Mouse (Mus musculus) limb, embryonic 13.5 days (tissue): ENCODE measurements around the gene Tnfrsf1b. TPM values are rescaled to one million over a fixed set of nuclear protein-coding genes. Genes with fewer than 3 reads are reported as not detected.
A peak's percentile ranks its signal among the peaks of the same experiment; 100 is the strongest.

Experiments used
- ATAC-seq: fragments of 200-750 bp; cut with Nextera tagmentation; 2 replicates; pipeline ENCODE4 v1.8.0; 2017; ENCODE audit warnings: low read depth, moderate number of reproducible peaks, moderate TSS enrichment; ENCODE audit not compliant: low FRiP score
- H3K27ac ChIP-seq: fragments of 300-500 bp; sonication (generic); 2 replicates; pipeline ENCODE4 v1.5.1; 2015; ENCODE audit warnings: inconsistent platforms, mild to moderate bottlenecking, moderate library complexity
- H3K27me3 ChIP-seq: fragments of 300-500 bp; sonication (generic); 2 replicates; pipeline ENCODE4 v1.6.1; 2015; ENCODE audit warnings: mild to moderate bottlenecking, inconsistent platforms
- H3K36me3 ChIP-seq: fragments of 300-500 bp; sonication (generic); 2 replicates; pipeline ENCODE4 v1.6.1; 2015; ENCODE audit warnings: inconsistent platforms, mild to moderate bottlenecking, moderate library complexity
- H3K4me1 ChIP-seq: fragments of 300-500 bp; sonication (generic); 2 replicates; pipeline ENCODE4 v1.6.1; 2015; ENCODE audit warnings: inconsistent platforms
- H3K4me2 ChIP-seq: fragments of 300-500 bp; sonication (generic); replicated peaks from 2 replicates; pipeline ENCODE4 v1.6.1; 2015; ENCODE audit warnings: inconsistent platforms, mild to moderate bottlenecking, moderate library complexity
- H3K4me3 ChIP-seq: fragments of 300-500 bp; sonication (generic); 2 replicates; pipeline ENCODE4 v1.5.1; 2015; ENCODE audit warnings: moderate library complexity, mild to moderate bottlenecking, inconsistent platforms
- H3K9ac ChIP-seq: fragments of 300-500 bp; sonication (generic); 2 replicates; pipeline ENCODE4 v1.6.1; 2015; ENCODE audit warnings: mild to moderate bottlenecking, inconsistent platforms
- H3K9me3 ChIP-seq: fragments of 300-500 bp; sonication (generic); 2 replicates; pipeline ENCODE4 v1.6.1; 2016; ENCODE audit warnings: inconsistent platforms
- WGBS: fragments of 180-500 bp; shearing (Covaris S2); methylation state at CpG from one replicate; pipeline ENCODE4 v1.1.7; 2015; 5-methylcytosine and 5-hydroxymethylcytosine counted together
- polyA plus RNA-seq: library from polyadenylated mRNA; unstranded; fragments of >200 nt; fragmentation: Nextera tagmentation; extraction: Ambion mirVana; gene quantifications from 2 replicates; pipeline ENCODE4 v1.2.1, GENCODE M21; 2015

Tnfrsf1b gene
- 2.9 and 3.1 TPM in 2 replicates for polyA plus RNA-seq

GRCm38 (mm10) chr4:145246173-145247011 is at the start of gene Tnfrsf1b:
Gene Tnfrsf1b (minus strand): TSS chr4:145246870.
- peak within 1 kb of the TSS; percentile 67 for H3K9ac ChIP-seq
- ATAC-seq = peak; percentile 68
- H3K36me3 ChIP-seq = no peaks in the 10 kb centered on the region
- H3K27me3 ChIP-seq = peaks cover 37% of the 10 kb centered on the region
- 1% methylated on average over 46 of the region's 47 CpGs for WGBS
- H3K4me3 ChIP-seq = peak within 1 kb of the TSS; percentile 54
- H3K9me3 ChIP-seq = no peaks in the 10 kb centered on the region
- no peak within 1 kb of the TSS for H3K27ac ChIP-seq
- peak within 1 kb of the TSS; percentile 92 for H3K4me2 ChIP-seq
- H3K4me1 ChIP-seq = peaks cover 15% of the 10 kb centered on the region; the same call in 1 of the 2 replicates

- Histone ChIP-seq H3K27ac (no peak overlapping the region), H3K4me3 (no peak overlapping the region), H3K9ac (no peak overlapping the region), H3K27me3 (no peaks in the 10 kb centered on the region), H3K4me2 (no peak overlapping the region), H3K9me3 (no peaks in the 10 kb centered on the region), H3K4me1 (no peaks in the 10 kb centered on the region), H3K36me3 (no peaks in the 10 kb centered on the region)
- ATAC-seq = peak; percentile 52; the same call in 1 of the 2 replicates
- WGBS = 48% methylated on average over 5 of the region's 5 CpGs
Observed at GRCm38 (mm10) chr4:145295589-145296300, 49.1 kb upstream of the Tnfrsf1b start.

- H3K4me2 ChIP-seq = no peak overlapping the region
- no peak overlapping the region for H3K27ac ChIP-seq
- no peaks in the 10 kb centered on the region for H3K27me3 ChIP-seq
- WGBS = 82% methylated on average over 5 of the region's 5 CpGs
- no peak for ATAC-seq
- no peaks in the 10 kb centered on the region for H3K36me3 ChIP-seq
- no peaks in the 10 kb centered on the region for H3K9me3 ChIP-seq
- H3K4me1 ChIP-seq = no peaks in the 10 kb centered on the region
- no peak overlapping the region for H3K9ac ChIP-seq
- H3K4me3 ChIP-seq = no peak overlapping the region
Observed at GRCm38 (mm10) chr4:145294588-145294987, 47.9 kb upstream of the Tnfrsf1b start.

GRCm38 (mm10) chr4:145286369-145287120 is 39.9 kb upstream of the Tnfrsf1b start:
- Histone ChIP-seq H3K4me3 (no peak overlapping the region), H3K9ac (no peak overlapping the region), H3K27ac (no peak overlapping the region), H3K4me2 (no peak overlapping the region), H3K4me1 (no peaks in the 10 kb centered on the region), H3K9me3 (no peaks in the 10 kb centered on the region), H3K27me3 (no peaks in the 10 kb centered on the region), H3K36me3 (no peaks in the 10 kb centered on the region)
- ATAC-seq = peak; percentile 73; the same call in 1 of the 2 replicates
- WGBS = 42% methylated on average over 4 of the region's 4 CpGs

GRCm38 (mm10) chr4:145284675-145285074 is 38.0 kb upstream of the Tnfrsf1b start:
- no peaks in the 10 kb centered on the region for H3K4me1 ChIP-seq
- H3K4me3 ChIP-seq = no peak overlapping the region
- no peak overlapping the region for H3K4me2 ChIP-seq
- WGBS = 89% methylated on average over 4 of the region's 4 CpGs
- H3K27ac ChIP-seq = no peak overlapping the region
- H3K9me3 ChIP-seq = no peaks in the 10 kb centered on the region
- no peaks in the 10 kb centered on the region for H3K27me3 ChIP-seq
- H3K36me3 ChIP-seq = no peaks in the 10 kb centered on the region
- H3K9ac ChIP-seq = no peak overlapping the region
- ATAC-seq = no peak

GRCm38 (mm10) chr4:145283441-145283840 is 36.8 kb upstream of the Tnfrsf1b start:
- 76% methylated on average over 6 of the region's 6 CpGs for WGBS
- Histone ChIP-seq H3K9me3 (no peaks in the 10 kb centered on the region), H3K27me3 (no peaks in the 10 kb centered on the region), H3K4me2 (no peak overlapping the region), H3K4me3 (no peak overlapping the region), H3K4me1 (no peaks in the 10 kb centered on the region), H3K36me3 (no peaks in the 10 kb centered on the region), H3K9ac (no peak overlapping the region), H3K27ac (no peak overlapping the region)
- ATAC-seq = no peak

- no peaks in the 10 kb centered on the region for H3K27me3 ChIP-seq
- no peaks in the 10 kb centered on the region for H3K36me3 ChIP-seq
- H3K4me2 ChIP-seq = no peak overlapping the region
- H3K27ac ChIP-seq = no peak overlapping the region
- no peak overlapping the region for H3K4me3 ChIP-seq
- H3K9ac ChIP-seq = no peak overlapping the region
- ATAC-seq = no peak
- no peaks in the 10 kb centered on the region for H3K9me3 ChIP-seq
- no peaks in the 10 kb centered on the region for H3K4me1 ChIP-seq
- WGBS = 74% methylated on average over 6 of the region's 6 CpGs
Observed at GRCm38 (mm10) chr4:145280966-145281365, 34.3 kb upstream of the Tnfrsf1b start.

GRCm38 (mm10) chr4:145278724-145279370 is 32.2 kb upstream of the Tnfrsf1b start:
- Histone ChIP-seq H3K27me3 (no peaks in the 10 kb centered on the region), H3K4me1 (no peaks in the 10 kb centered on the region), H3K36me3 (no peaks in the 10 kb centered on the region), H3K4me3 (no peak overlapping the region), H3K4me2 (no peak overlapping the region), H3K27ac (no peak overlapping the region), H3K9me3 (no peaks in the 10 kb centered on the region), H3K9ac (no peak overlapping the region)
- ATAC-seq = no peak
- WGBS = 83% methylated on average over 3 of the region's 3 CpGs

GRCm38 (mm10) chr4:145278231-145278630 is 31.6 kb upstream of the Tnfrsf1b start:
- whole genome bisulfite sequencing = 90% methylated on average over 2 of the region's 2 CpGs
- no peaks in the 10 kb centered on the region for H3K36me3 ChIP-seq
- no peak overlapping the region for H3K4me3 ChIP-seq
- H3K9ac ChIP-seq = no peak overlapping the region
- H3K4me1 ChIP-seq = no peaks in the 10 kb centered on the region
- no peaks in the 10 kb centered on the region for H3K9me3 ChIP-seq
- no peak overlapping the region for H3K27ac ChIP-seq
- no peaks in the 10 kb centered on the region for H3K27me3 ChIP-seq
- no peak for ATAC-seq
- no peak overlapping the region for H3K4me2 ChIP-seq

GRCm38 (mm10) chr4:145276368-145277249 is 29.9 kb upstream of the Tnfrsf1b start:
- H3K27me3 ChIP-seq = no peaks in the 10 kb centered on the region
- H3K27ac ChIP-seq = no peak overlapping the region
- 76% methylated on average over 6 of the region's 6 CpGs for WGBS
- no peak overlapping the region for H3K9ac ChIP-seq
- no peaks in the 10 kb centered on the region for H3K4me1 ChIP-seq
- ATAC-seq = no peak
- H3K4me2 ChIP-seq = no peak overlapping the region
- no peaks in the 10 kb centered on the region for H3K9me3 ChIP-seq
- no peaks in the 10 kb centered on the region for H3K36me3 ChIP-seq
- H3K4me3 ChIP-seq = no peak overlapping the region

- H3K4me2 ChIP-seq = no peak overlapping the region
- H3K27ac ChIP-seq = no peak overlapping the region
- no peaks in the 10 kb centered on the region for H3K4me1 ChIP-seq
- no peak overlapping the region for H3K9ac ChIP-seq
- no peak for ATAC-seq
- no peaks in the 10 kb centered on the region for H3K36me3 ChIP-seq
- H3K9me3 ChIP-seq = no peaks in the 10 kb centered on the region
- H3K4me3 ChIP-seq = no peak overlapping the region
- WGBS = 91% methylated on average over 5 of the region's 5 CpGs
- no peaks in the 10 kb centered on the region for H3K27me3 ChIP-seq
Observed at GRCm38 (mm10) chr4:145274887-145275286, 28.2 kb upstream of the Tnfrsf1b start.
